Comparison of ENCODE assay signal across 8 mouse cellular contexts in genomic region chr11:3201326-3202230, GRCm38 (mm10). TPM values are rescaled to one million over a fixed set of nuclear protein-coding genes. Genes with fewer than 3 reads are reported as not detected.
DNase-seq lines count a peak whose midpoint lies in the region; ATAC-seq and TF ChIP-seq lines count a peak whose summit lies in the region.

No protein-coding gene starts in this region.

- H3K27me3 ChIP-seq in G1E (ENCODE audit: insufficient read depth, low read length), result no peaks in the 10 kb centered on the region
- no peaks in the 10 kb centered on the region for H3K27me3 ChIP-seq in embryonic facial prominence, embryonic 12.5 days
- H3K27me3 ChIP-seq in hindbrain, embryonic 14.5 days (ENCODE audit: control insufficient read depth, insufficient read depth, low read length), result no peaks in the 10 kb centered on the region
- H3K27me3 ChIP-seq in lung, embryonic 15.5 days, result no peaks in the 10 kb centered on the region
- H3K27me3 ChIP-seq in stomach, embryonic 14.5 days (ENCODE audit: control insufficient read depth, insufficient read depth, low read length), result no peaks in the 10 kb centered on the region

- peak overlapping the region; percentile 24 for H3K4me2 ChIP-seq in embryonic facial prominence, embryonic 12.5 days (replicated peaks)
- peak overlapping the region; percentile 36 for H3K4me2 ChIP-seq in hindbrain, embryonic 14.5 days (replicated peaks)
- peak overlapping the region; percentile 25 for H3K4me2 ChIP-seq in lung, embryonic 15.5 days
- peak overlapping the region; percentile 6 for H3K4me2 ChIP-seq in stomach, embryonic 14.5 days (replicated peaks; ENCODE audit: low read depth, low read length)

- peaks cover 22% of the 10 kb centered on the region for H3K36me3 ChIP-seq in G1E (replicated peaks)
- H3K36me3 ChIP-seq in embryonic facial prominence, embryonic 12.5 days, result peaks cover 15% of the 10 kb centered on the region
- peaks cover 20% of the 10 kb centered on the region for H3K36me3 ChIP-seq in hindbrain, embryonic 14.5 days (replicated peaks; ENCODE audit: control insufficient read depth, insufficient read depth)
- peaks cover 17% of the 10 kb centered on the region for H3K36me3 ChIP-seq in lung, embryonic 15.5 days
- peaks cover 10% of the 10 kb centered on the region for H3K36me3 ChIP-seq in stomach, embryonic 14.5 days (ENCODE audit: control insufficient read depth, insufficient read depth, low read length)

- H3K9me3 ChIP-seq in G1E (replicated peaks), result no peaks in the 10 kb centered on the region
- no peaks in the 10 kb centered on the region for H3K9me3 ChIP-seq in embryonic facial prominence, embryonic 12.5 days
- no peaks in the 10 kb centered on the region for H3K9me3 ChIP-seq in hindbrain, embryonic 14.5 days (ENCODE audit: control insufficient read depth, low read length)
- no peaks in the 10 kb centered on the region for H3K9me3 ChIP-seq in lung, embryonic 15.5 days
- H3K9me3 ChIP-seq in stomach, embryonic 14.5 days (ENCODE audit: control insufficient read depth, low read depth, low read length), result no peaks in the 10 kb centered on the region

- intact Hi-C loops in heart, postnatal 25 days (cut with DNase I), result no loop called here
- intact Hi-C loops in left cerebral cortex, postnatal 14 days (cut with DNase I), result no loop called here

- H3K4me3 ChIP-seq in G1E (ENCODE audit: low read depth, low read length), result peak overlapping the region; percentile 70
- peak overlapping the region; percentile 38 for H3K4me3 ChIP-seq in embryonic facial prominence, embryonic 12.5 days
- peak overlapping the region; percentile 36 for H3K4me3 ChIP-seq in hindbrain, embryonic 14.5 days (replicated peaks; ENCODE audit: low read length)
- H3K4me3 ChIP-seq in lung, embryonic 15.5 days, result peak overlapping the region; percentile 43
- H3K4me3 ChIP-seq in stomach, embryonic 14.5 days (ENCODE audit: low read depth, low read length), result peak overlapping the region; percentile 33

- ATAC-seq in G1E (ENCODE audit: extremely low read depth, insufficient number of reproducible peaks, low FRiP score, poor library complexity, severe bottlenecking), result 0 out of 2 replicates have a peak, but pooled peaks have one; percentile 5
- no peak for ATAC-seq in embryonic facial prominence, embryonic 12.5 days (ENCODE audit: insufficient number of reproducible peaks, insufficient read depth, low FRiP score, low TSS enrichment)
- ATAC-seq in hindbrain, embryonic 14.5 days (ENCODE audit: low FRiP score), result no peak
- no peak for ATAC-seq in lung, embryonic 15.5 days (ENCODE audit: borderline replicate concordance, extremely low read depth, low FRiP score, low TSS enrichment)
- ATAC-seq in stomach, embryonic 14.5 days (ENCODE audit: insufficient number of reproducible peaks, insufficient read depth, low FRiP score, low read depth), result no peak

- TF ChIP-seq CTCF in G1E (IDR thresholded peaks at IDR 0.05; ENCODE audit: low read depth, low read length), result no peak

- H3K9ac ChIP-seq in embryonic facial prominence, embryonic 12.5 days, result no peak overlapping the region; the same call in 1 of the 2 replicates
- H3K9ac ChIP-seq in hindbrain, embryonic 14.5 days, result peak overlapping the region; percentile 0; the same call in 1 of the 2 replicates
- peak overlapping the region; percentile 1; the same call in 1 of the 2 replicates for H3K9ac ChIP-seq in lung, embryonic 15.5 days
- no peak overlapping the region for H3K9ac ChIP-seq in stomach, embryonic 14.5 days (replicated peaks; ENCODE audit: low read depth, low read length)

- peaks cover 22% of the 10 kb centered on the region for H3K4me1 ChIP-seq in G1E (ENCODE audit: insufficient read depth, low read depth, low read length)
- no peaks in the 10 kb centered on the region for H3K4me1 ChIP-seq in embryonic facial prominence, embryonic 12.5 days
- H3K4me1 ChIP-seq in hindbrain, embryonic 14.5 days (replicated peaks; ENCODE audit: control insufficient read depth, insufficient read depth, low read length), result no peaks in the 10 kb centered on the region
- H3K4me1 ChIP-seq in lung, embryonic 15.5 days, result 0 out of 2 replicates have a peak, but pooled peaks cover 6% of the 10 kb centered on the region
- no peaks in the 10 kb centered on the region for H3K4me1 ChIP-seq in stomach, embryonic 14.5 days (ENCODE audit: control insufficient read depth, insufficient read depth, low read length)

- peak; percentile 83 for DNase-seq in heart, adult 11 months
- DNase-seq in heart, postnatal 25 days (ENCODE audit: low spot score), result no peak
- peak; percentile 35 for DNase-seq in G1E (ENCODE audit: low spot score)
- no peak for DNase-seq in hindbrain, embryonic 14.5 days (ENCODE audit: low spot score)
- no peak for DNase-seq in left cerebral cortex, postnatal 14 days (ENCODE audit: low spot score in 2 of 2)

- 7% methylated on average over 16 of the region's 16 CpGs for whole genome bisulfite sequencing in embryonic facial prominence, embryonic 12.5 days
- 8% methylated on average over 16 of the region's 16 CpGs for WGBS in hindbrain, embryonic 14.5 days
- WGBS in lung, embryonic 15.5 days, result 5% methylated on average over 16 of the region's 16 CpGs
- 6% methylated on average over 16 of the region's 16 CpGs for WGBS in stomach, embryonic 14.5 days

- H3K27ac ChIP-seq in embryonic facial prominence, embryonic 12.5 days, result no peak overlapping the region
- H3K27ac ChIP-seq in hindbrain, embryonic 14.5 days, result no peak overlapping the region
- H3K27ac ChIP-seq in lung, embryonic 15.5 days, result no peak overlapping the region
- H3K27ac ChIP-seq in stomach, embryonic 14.5 days (ENCODE audit: low read length), result no peak overlapping the region

RNA-seq across cellular contexts. Expression of gene Eif4enif1, which starts 0.6 kb away (rescaled TPM):
- total RNA-seq in heart, postnatal 25 days (2021), result 10 to 100 TPM; 42.1 to 45.1 TPM
- 139 and 179 TPM in 2 replicates for total RNA-seq in G1E (2014; fragmentation: Nextera tagmentation)
- total RNA-seq in G1E (2017), result 50.7 and 52.7 TPM in 2 replicates
- polyA plus RNA-seq in G1E (2012), result 106 and 121 TPM in 2 replicates
- 70.2 and 74.4 TPM in 2 replicates for polyA plus RNA-seq in embryonic facial prominence, embryonic 12.5 days (2016; fragmentation: Nextera tagmentation; extraction: Ambion mirVana)
- 48.7 and 54.0 TPM in 2 replicates for polyA plus RNA-seq in hindbrain, embryonic 14.5 days (2014; fragmentation: Nextera tagmentation; extraction: Ambion mirVana)
- 48.2 and 49.3 TPM in 2 replicates for polyA plus RNA-seq in lung, embryonic 15.5 days (2015; fragmentation: Nextera tagmentation; extraction: Ambion mirVana)
- polyA plus RNA-seq in stomach, embryonic 14.5 days (2014; fragmentation: Nextera tagmentation; extraction: Ambion mirVana), result 59.5 and 62.7 TPM in 2 replicates
- 10 to 100 TPM; 59.0 to 67.2 TPM for total RNA-seq in left cerebral cortex, postnatal 14 days (2021)

RNA-seq across cellular contexts. Expression of gene Sfi1, which starts 8.3 kb away (rescaled TPM):
- total RNA-seq in heart, postnatal 25 days (2021), result 10 to 100 TPM; 19.1 to 21.7 TPM
- total RNA-seq in G1E (2014; fragmentation: Nextera tagmentation) (100 and 111 TPM in 2 replicates), G1E (2017) (85.3 and 89.7 TPM in 2 replicates)
- polyA plus RNA-seq in G1E (2012), result 42.0 and 42.2 TPM in 2 replicates
- 17.0 and 17.1 TPM in 2 replicates for polyA plus RNA-seq in embryonic facial prominence, embryonic 12.5 days (2016; fragmentation: Nextera tagmentation; extraction: Ambion mirVana)
- polyA plus RNA-seq in hindbrain, embryonic 14.5 days (2014; fragmentation: Nextera tagmentation; extraction: Ambion mirVana), result 11.3 and 11.9 TPM in 2 replicates
- polyA plus RNA-seq in lung, embryonic 15.5 days (2015; fragmentation: Nextera tagmentation; extraction: Ambion mirVana), result 11.3 and 12.8 TPM in 2 replicates
- 12.5 and 14.6 TPM in 2 replicates for polyA plus RNA-seq in stomach, embryonic 14.5 days (2014; fragmentation: Nextera tagmentation; extraction: Ambion mirVana)
- total RNA-seq in left cerebral cortex, postnatal 14 days (2021), result 10 to 100 TPM; 43.2 to 49.5 TPM

Comparison
In these comparisons a context has a peak if more than half of its experiments do, and no peak if none do; other contexts are left out.
1. DNase-seq: peak in heart, adult 11 months (single experiment) and G1E (single experiment); none in heart, postnatal 25 days (single experiment), hindbrain, embryonic 14.5 days (single experiment) and left cerebral cortex, postnatal 14 days (0 of 2).
2. H3K9ac ChIP-seq: peak in hindbrain, embryonic 14.5 days (single experiment) and lung, embryonic 15.5 days (single experiment); none in embryonic facial prominence, embryonic 12.5 days (single experiment) and stomach, embryonic 14.5 days (single experiment).
3. Peak in every context shown above with its lines, with median percentiles within 50 percentile points of each other: H3K4me3 ChIP-seq and H3K4me2 ChIP-seq.